Mouse (Mus musculus): ENCODE data around the gene Insig2. TPM values are rescaled to one million over a fixed set of nuclear protein-coding genes. Genes with fewer than 3 reads are reported as not detected.

Gene Insig2
- polyA plus RNA-seq, 1 experiment from 2014 or later, result 29.2 TPM

DNA sequence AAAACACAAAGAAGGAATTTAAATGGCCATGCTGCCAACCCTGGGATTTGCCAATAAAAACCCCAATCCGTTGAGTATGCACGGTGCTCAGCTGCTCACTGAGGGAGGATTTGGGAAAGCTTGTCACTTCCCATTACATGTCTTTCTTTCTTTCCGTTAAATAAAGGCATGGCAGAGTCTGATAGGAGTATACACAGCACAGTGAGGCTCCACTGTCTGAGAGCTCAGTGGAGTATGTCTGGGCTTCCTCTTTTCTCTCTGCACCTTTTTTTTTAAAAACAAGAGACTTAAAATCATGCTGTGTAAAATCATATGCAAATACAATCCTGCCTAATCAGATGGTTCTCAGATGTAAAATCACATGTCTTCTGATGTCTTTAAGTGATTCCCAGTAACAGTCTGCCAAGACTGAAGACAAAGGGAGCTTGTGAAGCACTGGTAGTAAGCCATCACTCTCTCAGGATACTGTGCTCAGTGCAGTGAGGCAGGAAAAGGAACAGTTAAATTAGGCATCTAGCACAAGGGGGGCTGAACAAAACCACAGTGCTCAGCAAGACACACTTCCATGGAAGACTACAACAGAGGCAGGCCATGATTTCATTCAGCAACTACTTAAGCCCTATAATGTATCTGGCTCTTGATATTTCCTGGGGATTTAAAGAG, 17.5 kb downstream of the Insig2 start:
- Histone ChIP-seq H3K36me3 (peaks cover 25% of the 10 kb centered on the region), H3K4me1 (no peaks in the 10 kb centered on the region), H3K9me3 (replicated peaks) (no peaks in the 10 kb centered on the region), H3K4me2 (replicated peaks) (no peak overlapping the region), H3K27ac (peak overlapping the region; percentile 57; the same call in 1 of the 2 replicates), H3K9ac (no peak overlapping the region), H3K27me3 (no peaks in the 10 kb centered on the region), H3K4me3 (no peak overlapping the region)
- 75% methylated on average over 3 of the region's 3 CpGs for WGBS
- ATAC-seq (ENCODE audit: low FRiP score), result peak; percentile 70

DNA sequence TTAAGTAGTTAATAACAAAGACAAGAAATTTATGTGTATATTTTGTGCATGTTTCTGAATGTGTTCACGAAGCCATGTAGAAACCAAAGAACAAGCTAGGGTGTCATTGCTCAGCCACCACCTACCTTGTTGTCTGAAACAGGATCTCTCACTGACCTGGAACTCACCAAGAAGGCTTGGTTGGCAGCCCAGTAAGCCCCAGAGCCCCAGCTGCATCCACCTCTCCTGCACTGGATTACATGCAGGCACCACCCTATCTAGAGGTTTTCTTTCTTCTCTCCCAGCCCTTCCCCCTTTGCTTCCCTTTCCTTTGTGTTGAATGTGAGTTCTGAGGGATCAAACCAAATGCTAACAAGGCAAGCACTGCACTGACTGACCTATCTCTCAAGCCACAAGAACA, 19.2 kb downstream of the Insig2 start:
- Histone ChIP-seq H3K27ac (no peak overlapping the region), H3K4me1 (no peaks in the 10 kb centered on the region), H3K36me3 (peaks cover 20% of the 10 kb centered on the region), H3K9ac (no peak overlapping the region), H3K4me3 (no peak overlapping the region), H3K27me3 (no peaks in the 10 kb centered on the region), H3K9me3 (replicated peaks) (no peaks in the 10 kb centered on the region), H3K4me2 (replicated peaks) (no peak overlapping the region)
- 95% methylated on average over 1 of the region's 1 CpGs for WGBS
- ATAC-seq (ENCODE audit: low FRiP score), result no peak

DNA sequence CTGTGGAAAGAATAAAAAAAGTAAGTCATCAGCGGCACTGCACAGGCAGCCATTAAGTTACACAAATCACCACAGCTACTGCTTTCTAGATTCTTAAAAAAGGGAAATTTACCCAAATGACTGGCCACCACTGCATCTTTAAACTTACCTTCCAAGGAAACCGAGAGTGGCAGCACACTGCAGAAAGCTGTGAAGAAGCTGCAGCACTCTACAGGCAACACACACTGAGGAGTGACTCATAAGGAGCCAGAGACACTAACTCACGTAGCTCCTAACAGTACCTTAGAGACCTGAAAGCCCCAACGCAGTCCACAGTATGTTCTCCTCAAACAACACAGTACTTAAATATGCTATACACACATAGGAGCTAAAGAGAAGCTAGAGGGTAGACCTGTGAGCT, 20.1 kb downstream of the Insig2 start:
- no peaks in the 10 kb centered on the region for H3K9me3 ChIP-seq (replicated peaks)
- no peaks in the 10 kb centered on the region for H3K4me1 ChIP-seq
- no peak overlapping the region for H3K4me2 ChIP-seq (replicated peaks)
- no peak overlapping the region for H3K4me3 ChIP-seq
- H3K27me3 ChIP-seq, result no peaks in the 10 kb centered on the region
- H3K27ac ChIP-seq, result no peak overlapping the region
- 92% methylated on average over 4 of the region's 4 CpGs for WGBS
- no peak for ATAC-seq (ENCODE audit: low FRiP score)
- H3K36me3 ChIP-seq, result peaks cover 20% of the 10 kb centered on the region
- no peak overlapping the region for H3K9ac ChIP-seq

DNA sequence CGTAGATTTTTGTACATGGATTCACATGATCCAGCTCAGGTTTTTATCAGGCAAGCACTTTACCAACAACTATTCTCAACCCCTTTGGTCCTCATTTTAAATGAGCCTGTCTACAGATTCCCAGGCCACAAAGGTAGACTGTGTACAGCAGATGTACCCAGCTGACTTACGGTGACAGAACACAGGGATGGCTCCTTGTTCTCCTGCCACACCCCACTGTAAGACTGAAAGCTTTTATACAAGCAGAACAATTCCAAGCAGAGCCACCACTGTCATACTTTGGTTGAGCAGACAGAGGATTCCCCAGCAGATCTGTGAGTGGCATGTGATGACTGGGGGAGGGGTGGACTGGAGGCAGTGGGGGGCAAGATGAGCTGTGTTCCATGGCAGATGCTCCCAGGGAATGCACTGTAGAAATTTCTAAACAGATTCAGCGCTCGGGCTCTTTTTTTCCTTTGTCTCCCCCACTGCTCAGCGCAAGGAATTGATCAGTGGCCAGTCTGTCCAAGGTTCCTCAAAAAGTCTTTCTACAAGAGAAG, 35.6 kb downstream of the Insig2 start:
- Histone ChIP-seq H3K4me2 (replicated peaks) (no peak overlapping the region), H3K27me3 (no peaks in the 10 kb centered on the region), H3K4me1 (peaks cover 4% of the 10 kb centered on the region; the same call in 1 of the 2 replicates), H3K9ac (no peak overlapping the region), H3K27ac (no peak overlapping the region), H3K4me3 (no peak overlapping the region), H3K9me3 (replicated peaks) (no peaks in the 10 kb centered on the region), H3K36me3 (0 out of 2 replicates have a peak, but pooled peaks cover 5% of the 10 kb centered on the region)
- 76% methylated on average over 5 of the region's 5 CpGs for WGBS
- peak; percentile 68 for ATAC-seq (ENCODE audit: low FRiP score)

DNA sequence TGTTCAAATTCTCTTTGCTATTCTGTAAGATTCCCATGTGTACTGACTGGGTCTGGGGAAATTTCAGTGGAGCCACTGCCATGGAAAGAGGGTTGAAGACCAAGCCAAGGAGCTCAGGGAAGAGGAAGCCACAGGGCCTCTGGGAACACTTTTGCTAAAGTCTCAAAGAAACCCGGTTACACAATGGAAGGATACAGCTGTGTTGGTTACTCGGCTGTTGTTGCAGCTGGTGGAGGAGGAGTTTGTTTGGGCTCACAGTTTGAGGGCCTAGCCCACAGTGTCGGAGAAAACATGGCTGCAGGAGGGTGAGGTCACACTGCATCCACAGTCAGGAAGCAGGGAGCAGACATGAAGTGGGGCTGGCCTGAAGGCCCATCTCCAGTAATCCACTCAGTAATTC, 38.8 kb downstream of the Insig2 start:
- no peak for ATAC-seq (ENCODE audit: low FRiP score)
- no peaks in the 10 kb centered on the region for H3K27me3 ChIP-seq
- 56% methylated on average over 3 of the region's 3 CpGs for WGBS

DNA sequence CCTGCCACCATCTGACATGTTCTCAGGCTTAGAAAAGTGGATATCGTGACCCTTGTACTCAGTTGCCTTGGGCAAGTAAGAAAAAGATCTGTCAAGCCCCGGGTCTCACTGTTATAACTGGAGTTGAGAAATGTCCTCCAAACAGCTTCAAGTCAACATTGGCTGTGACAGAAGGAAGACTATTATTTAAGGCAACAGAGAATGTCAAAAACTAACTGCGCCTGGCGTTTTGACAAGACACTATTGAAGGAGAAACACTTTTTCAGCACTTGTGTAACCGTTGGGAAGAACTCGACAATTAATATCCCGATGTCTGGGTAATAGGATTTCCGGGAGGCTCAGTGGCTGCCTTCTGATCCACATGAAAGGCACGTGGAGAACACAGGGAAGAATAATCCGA, 41.5 kb downstream of the Insig2 start:
- ATAC-seq (ENCODE audit: low FRiP score), result no peak
- Histone ChIP-seq H3K4me3 (no peak overlapping the region), H3K4me2 (replicated peaks) (no peak overlapping the region), H3K36me3 (no peaks in the 10 kb centered on the region), H3K9me3 (replicated peaks) (no peaks in the 10 kb centered on the region), H3K27ac (no peak overlapping the region), H3K9ac (no peak overlapping the region), H3K4me1 (no peaks in the 10 kb centered on the region), H3K27me3 (no peaks in the 10 kb centered on the region)
- 78% methylated on average over 10 of the region's 10 CpGs for WGBS

More for the DNA sequence above, 38.8 kb downstream of the Insig2 start:
- H3K27ac ChIP-seq, result no peak overlapping the region
- H3K9ac ChIP-seq, result no peak overlapping the region
- H3K4me1 ChIP-seq, result peaks cover 4% of the 10 kb centered on the region; the same call in 1 of the 2 replicates
- no peak overlapping the region for H3K4me2 ChIP-seq (replicated peaks)
- H3K36me3 ChIP-seq, result no peaks in the 10 kb centered on the region
- H3K4me3 ChIP-seq, result no peak overlapping the region
- H3K9me3 ChIP-seq (replicated peaks), result no peaks in the 10 kb centered on the region

DNA sequence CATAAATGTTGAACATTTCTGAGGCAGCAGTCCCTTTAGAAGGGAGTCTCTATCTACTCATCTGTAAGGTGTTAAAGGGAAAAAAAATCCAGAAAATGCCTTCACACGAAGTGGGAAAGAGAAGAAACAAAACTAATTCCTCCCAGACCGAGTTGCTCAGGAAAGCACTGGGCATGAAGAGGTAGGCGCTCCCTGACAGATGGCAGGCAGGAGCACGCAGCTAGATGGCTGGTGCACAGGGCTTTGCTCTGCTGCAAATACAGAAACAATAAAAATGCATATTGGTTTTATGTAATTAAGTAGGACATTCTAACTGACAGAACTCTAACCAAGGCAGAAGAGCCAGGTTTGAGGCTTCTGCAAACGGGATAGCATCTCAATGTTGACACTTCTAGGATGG, 42.0 kb downstream of the Insig2 start:
- Histone ChIP-seq H3K9me3 (replicated peaks) (no peaks in the 10 kb centered on the region), H3K27me3 (no peaks in the 10 kb centered on the region), H3K4me3 (no peak overlapping the region), H3K27ac (no peak overlapping the region), H3K36me3 (no peaks in the 10 kb centered on the region), H3K4me1 (no peaks in the 10 kb centered on the region), H3K4me2 (replicated peaks) (no peak overlapping the region), H3K9ac (no peak overlapping the region)
- WGBS, result 72% methylated on average over 5 of the region's 5 CpGs
- no peak for ATAC-seq (ENCODE audit: low FRiP score)

DNA sequence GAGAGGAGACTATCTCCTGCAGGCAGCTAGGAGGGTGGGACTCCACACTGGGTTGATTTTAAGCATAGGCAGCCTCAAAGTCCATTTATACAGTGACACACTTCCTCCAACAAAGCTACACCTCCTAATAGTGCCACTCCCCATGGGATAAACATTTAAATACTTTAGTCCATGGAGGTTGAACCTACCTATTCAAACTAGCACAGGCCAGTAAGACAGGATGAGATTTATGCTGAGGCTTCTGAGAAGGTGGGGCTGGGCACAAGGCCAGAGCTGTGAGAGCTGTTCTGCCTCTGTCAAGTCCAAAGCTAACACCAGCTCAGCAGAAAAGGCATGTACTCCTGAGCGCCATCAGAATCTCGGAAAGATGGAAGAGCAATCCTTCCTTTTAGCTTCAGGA, 48.2 kb downstream of the Insig2 start:
- ATAC-seq (ENCODE audit: low FRiP score), result no peak
- H3K4me1 ChIP-seq, result no peaks in the 10 kb centered on the region
- no peaks in the 10 kb centered on the region for H3K36me3 ChIP-seq
- no peak overlapping the region for H3K9ac ChIP-seq
- no peak overlapping the region for H3K27ac ChIP-seq
- H3K27me3 ChIP-seq, result no peaks in the 10 kb centered on the region
- H3K4me3 ChIP-seq, result no peak overlapping the region
- no peaks in the 10 kb centered on the region for H3K9me3 ChIP-seq (replicated peaks)
- WGBS, result 92% methylated on average over 2 of the region's 2 CpGs
- no peak overlapping the region for H3K4me2 ChIP-seq (replicated peaks)

DNA sequence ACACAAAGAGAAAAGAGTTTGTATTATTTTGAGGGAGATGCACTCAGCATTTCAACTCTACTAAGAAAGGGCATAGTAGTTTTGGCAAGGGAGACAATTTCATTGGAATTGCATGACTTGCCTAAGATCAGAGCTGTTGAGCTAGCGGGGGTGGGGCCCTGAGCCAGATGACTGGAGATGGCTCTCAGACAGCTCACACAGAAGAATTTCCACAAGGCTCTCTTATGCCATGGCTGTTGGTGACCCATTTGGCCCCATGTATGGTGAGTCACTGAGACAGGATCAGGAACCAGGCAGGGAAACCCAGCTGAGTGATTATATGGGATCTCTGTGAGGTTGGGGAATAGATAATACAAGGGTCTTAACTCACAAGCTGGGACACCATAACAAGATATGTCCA, 51.9 kb downstream of the Insig2 start:
- Histone ChIP-seq H3K27me3 (no peaks in the 10 kb centered on the region), H3K9me3 (replicated peaks) (no peaks in the 10 kb centered on the region), H3K4me2 (replicated peaks) (no peak overlapping the region), H3K9ac (no peak overlapping the region), H3K36me3 (no peaks in the 10 kb centered on the region), H3K27ac (no peak overlapping the region), H3K4me1 (no peaks in the 10 kb centered on the region), H3K4me3 (no peak overlapping the region)
- WGBS, result 94% methylated on average over 1 of the region's 1 CpGs
- no peak for ATAC-seq (ENCODE audit: low FRiP score)

DNA sequence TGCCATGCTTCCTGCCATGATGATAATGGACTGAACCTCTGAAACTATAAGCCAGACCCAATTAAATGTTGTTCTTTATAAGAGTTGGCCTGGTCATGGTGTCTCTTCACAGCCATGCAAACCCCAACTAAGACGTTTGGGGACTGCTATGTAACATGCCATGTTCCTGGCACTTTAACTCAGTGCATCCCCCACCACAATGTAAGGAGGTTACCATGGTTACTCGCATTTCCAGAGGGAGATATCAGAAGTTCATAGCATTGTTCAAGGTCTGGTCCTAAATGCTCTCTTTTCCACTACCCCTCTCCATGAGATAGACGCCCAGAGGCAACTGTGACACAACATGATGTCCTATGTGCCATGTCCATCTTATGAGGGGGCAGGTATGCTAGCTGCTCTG, 54.0 kb downstream of the Insig2 start:
- no peaks in the 10 kb centered on the region for H3K9me3 ChIP-seq (replicated peaks)
- 73% methylated on average over 3 of the region's 3 CpGs for WGBS
- no peaks in the 10 kb centered on the region for H3K36me3 ChIP-seq
- H3K9ac ChIP-seq, result no peak overlapping the region
- no peaks in the 10 kb centered on the region for H3K27me3 ChIP-seq
- no peak overlapping the region for H3K4me3 ChIP-seq
- no peaks in the 10 kb centered on the region for H3K4me1 ChIP-seq
- no peak overlapping the region for H3K27ac ChIP-seq
- no peak overlapping the region for H3K4me2 ChIP-seq (replicated peaks)
- no peak for ATAC-seq (ENCODE audit: low FRiP score)

DNA sequence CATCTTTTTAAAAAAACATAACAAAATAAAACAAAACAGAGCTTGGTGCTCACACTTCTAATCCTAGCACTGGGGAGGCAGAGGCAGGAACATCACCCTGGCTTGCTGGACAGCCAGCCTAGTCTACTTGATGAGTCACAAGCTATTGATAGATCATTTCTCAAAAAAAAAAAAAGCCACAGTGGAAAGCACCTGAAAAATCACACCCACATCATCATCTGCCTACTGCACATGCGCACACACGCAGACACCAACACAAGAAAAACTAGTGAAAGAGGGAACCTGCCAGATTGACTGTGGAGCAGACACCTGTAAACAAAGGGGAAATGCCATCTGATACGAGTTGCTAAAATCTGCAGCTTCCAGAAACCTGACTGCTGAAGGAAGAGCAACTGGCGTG, 54.9 kb downstream of the Insig2 start:
- no peak overlapping the region for H3K4me3 ChIP-seq
- H3K27me3 ChIP-seq, result no peaks in the 10 kb centered on the region
- ATAC-seq (ENCODE audit: low FRiP score), result no peak
- WGBS, result 90% methylated on average over 4 of the region's 4 CpGs
- no peaks in the 10 kb centered on the region for H3K4me1 ChIP-seq
- no peak overlapping the region for H3K27ac ChIP-seq
- no peaks in the 10 kb centered on the region for H3K9me3 ChIP-seq (replicated peaks)
- no peak overlapping the region for H3K4me2 ChIP-seq (replicated peaks)
- H3K9ac ChIP-seq, result no peak overlapping the region
- H3K36me3 ChIP-seq, result no peaks in the 10 kb centered on the region

DNA sequence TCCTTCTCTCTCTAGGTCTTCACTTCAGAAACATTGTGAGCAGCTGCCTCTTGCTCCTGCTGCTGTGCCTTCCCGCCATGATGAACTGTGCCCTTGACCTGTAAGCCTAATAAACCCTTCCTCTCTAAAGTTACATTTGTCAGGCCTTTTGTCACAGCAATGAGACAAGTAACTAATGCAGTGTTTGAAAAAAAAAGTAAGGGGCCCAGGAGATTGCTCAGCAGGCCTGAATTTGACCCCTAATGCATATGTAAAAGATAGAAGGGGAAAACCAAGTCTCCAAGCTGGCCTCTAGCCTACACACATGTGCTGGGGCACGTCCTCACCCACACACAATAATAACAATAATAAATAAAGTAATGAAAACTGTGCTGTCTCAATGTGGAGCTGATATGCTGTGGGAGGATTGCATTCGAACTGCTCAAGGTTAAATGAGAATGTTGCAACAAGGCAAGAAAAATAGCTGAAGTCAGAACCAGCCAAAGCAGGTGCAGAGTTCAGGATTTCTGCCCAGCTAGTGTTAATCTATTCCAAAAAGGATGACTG, 56.4 kb downstream of the Insig2 start:
- Histone ChIP-seq H3K27ac (no peak overlapping the region), H3K4me1 (no peaks in the 10 kb centered on the region), H3K36me3 (no peaks in the 10 kb centered on the region), H3K9me3 (replicated peaks) (no peaks in the 10 kb centered on the region), H3K9ac (no peak overlapping the region), H3K27me3 (no peaks in the 10 kb centered on the region), H3K4me2 (replicated peaks) (no peak overlapping the region), H3K4me3 (no peak overlapping the region)
- WGBS, result 74% methylated on average over 3 of the region's 3 CpGs
- no peak for ATAC-seq (ENCODE audit: low FRiP score)

DNA sequence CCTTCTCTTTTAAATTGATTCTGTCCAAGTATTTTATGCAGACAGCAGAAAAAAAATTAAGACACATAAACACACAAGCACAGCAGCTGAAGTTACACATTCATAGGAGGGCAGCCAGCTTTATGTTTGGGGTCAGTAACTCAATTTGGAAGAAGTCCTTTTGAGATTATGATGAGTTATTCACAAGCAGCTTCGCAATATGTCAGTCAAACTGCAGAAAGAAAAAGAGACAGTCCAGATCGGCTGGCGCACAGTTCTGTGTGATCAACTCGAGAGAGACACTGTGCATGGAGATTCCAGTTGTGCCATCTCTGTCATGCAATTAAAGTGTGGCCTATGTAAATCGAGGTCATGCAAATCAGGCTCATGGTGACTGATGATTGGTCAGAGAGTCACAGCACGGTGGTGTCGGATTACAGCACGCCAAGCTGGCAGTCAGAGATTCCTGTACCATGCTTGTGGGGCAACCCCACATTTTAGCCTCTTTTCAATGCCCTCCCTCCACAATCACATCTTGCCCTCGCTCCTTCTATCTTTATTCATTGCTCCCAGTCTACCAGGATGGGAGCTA, 72.1 kb downstream of the Insig2 start:
- Histone ChIP-seq H3K4me3 (no peak overlapping the region), H3K9ac (no peak overlapping the region), H3K4me1 (no peaks in the 10 kb centered on the region), H3K27ac (no peak overlapping the region), H3K9me3 (replicated peaks) (no peaks in the 10 kb centered on the region), H3K36me3 (no peaks in the 10 kb centered on the region), H3K4me2 (replicated peaks) (no peak overlapping the region), H3K27me3 (no peaks in the 10 kb centered on the region)
- 58% methylated on average over 9 of the region's 9 CpGs for whole genome bisulfite sequencing
- 0 out of 2 replicates have a peak, but pooled peaks have one; percentile 48 for ATAC-seq (ENCODE audit: low FRiP score)
